In the genomic region with DNA sequence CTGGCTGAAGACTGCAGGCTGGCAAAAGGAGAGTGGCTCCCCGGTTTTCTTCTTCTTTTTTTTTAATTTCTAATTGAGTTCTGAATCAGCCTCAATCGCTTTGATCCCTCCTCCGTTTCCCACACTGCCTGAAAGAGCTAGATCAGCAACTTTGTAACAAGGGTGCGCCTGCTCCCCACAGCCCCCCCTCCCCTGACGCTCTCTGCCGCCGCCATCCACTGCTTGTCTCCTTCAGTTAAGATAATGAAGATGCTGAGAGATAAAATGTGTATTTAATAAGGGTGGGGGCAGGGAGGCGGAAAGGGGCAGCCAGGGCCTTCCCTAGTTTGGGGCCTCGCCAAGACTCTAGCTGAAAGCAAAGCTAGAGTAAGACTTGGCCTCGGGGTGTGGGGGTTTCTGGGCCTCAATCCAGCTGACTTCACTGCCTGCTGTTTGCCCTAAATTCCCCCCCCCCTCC, we compare ENCODE assay signal across 1 mouse cellular context.
TF ChIP-seq lines count a peak whose summit lies in the region.

No protein-coding gene starts in this region.

TF ChIP-seq in MEL, 35 proteins besides CTCF, POLR2A, EP300 and RAD21 (continued from another document):
- no peak for TF ChIP-seq CHD1 (IDR thresholded peaks at IDR 0.05; ENCODE audit: low read depth, low read length)
- TF ChIP-seq ZKSCAN1 (IDR thresholded peaks at IDR 0.05; ENCODE audit: low read depth, low read length) = no peak
- no peak; the same call in 1 of the 2 replicates for TF ChIP-seq HCFC1 (IDR thresholded peaks at IDR 0.05; ENCODE audit: low read depth, low read length)
- peak; percentile 56 for TF ChIP-seq ELF1 (IDR thresholded peaks at IDR 0.05; ENCODE audit: low read depth, low read length)
- TF ChIP-seq POLR2AphosphoS2 (IDR thresholded peaks at IDR 0.05; ENCODE audit: low read length) = no peak
- 0 out of 2 replicates have a peak, but pooled peaks have one; percentile 28 for TF ChIP-seq ZMIZ1 (IDR thresholded peaks at IDR 0.05; ENCODE audit: low read depth, low read length)
- TF ChIP-seq SIN3A (IDR thresholded peaks at IDR 0.05; ENCODE audit: low read length) = peak; percentile 50; the same call in 1 of the 2 replicates
- peak; percentile 59 for TF ChIP-seq RCOR1 (IDR thresholded peaks at IDR 0.05; ENCODE audit: low read depth, low read length)
- TF ChIP-seq KAT2A (conservative IDR thresholded peaks at IDR 0.05; ENCODE audit: low read depth, low read length) = no peak; the same call in 1 of the 2 replicates
- TF ChIP-seq MXI1 (IDR thresholded peaks at IDR 0.05; ENCODE audit: low read depth, low read length) = peak; percentile 59; the same call in 1 of the 2 replicates
- no peak for TF ChIP-seq TAL1 (IDR thresholded peaks at IDR 0.05; ENCODE audit: low read length)
- TF ChIP-seq TBP (IDR thresholded peaks at IDR 0.05; ENCODE audit: low read depth, low read length) = no peak
- peak; percentile 33; the same call in 1 of the 2 replicates for TF ChIP-seq CHD2 (IDR thresholded peaks at IDR 0.05; ENCODE audit: low read length)
- no peak for TF ChIP-seq JUND (IDR thresholded peaks at IDR 0.05; ENCODE audit: low read depth, low read length)
- no peak; the same call in 1 of the 2 replicates for TF ChIP-seq ZC3H11A (IDR thresholded peaks at IDR 0.05; ENCODE audit: low read depth, low read length)
- no peak for TF ChIP-seq USF1 (IDR thresholded peaks at IDR 0.05; ENCODE audit: low read depth, low read length)
- TF ChIP-seq NRF1 (IDR thresholded peaks at IDR 0.05; ENCODE audit: insufficient read depth, low read depth, low read length, poor library complexity, severe bottlenecking) = peak; percentile 61
- TF ChIP-seq NELFE (IDR thresholded peaks at IDR 0.05; ENCODE audit: low read depth, low read length) = 0 out of 2 replicates have a peak, but pooled peaks have one; percentile 12
- peak; percentile 95 for TF ChIP-seq MAFK (IDR thresholded peaks at IDR 0.05; ENCODE audit: borderline replicate concordance, low read depth, low read length)
- no peak for TF ChIP-seq MEF2A (IDR thresholded peaks at IDR 0.05; ENCODE audit: extremely low read depth, insufficient replicate concordance, low read depth, low read length, poor library complexity, severe bottlenecking)
- no peak; the same call in 1 of the 2 replicates for TF ChIP-seq SMC3 (IDR thresholded peaks at IDR 0.05; ENCODE audit: low read depth, low read length)
- TF ChIP-seq E2F4 (IDR thresholded peaks at IDR 0.05; ENCODE audit: borderline replicate concordance, low read depth, low read length) = no peak
- TF ChIP-seq USF2 (IDR thresholded peaks at IDR 0.05; ENCODE audit: borderline replicate concordance in 1 of 2, insufficient read depth in 1 of 2, low read depth in 1 of 2, low read length in 2 of 2) = no peak
- 0 out of 2 replicates have a peak, but pooled peaks have one; percentile 47 for TF ChIP-seq MYB (IDR thresholded peaks at IDR 0.05; ENCODE audit: low read depth, low read length)
- peak; percentile 62 for TF ChIP-seq GATA1 (IDR thresholded peaks at IDR 0.05; ENCODE audit: low read depth, low read length)
- TF ChIP-seq POLR2AphosphoS5 (IDR thresholded peaks at IDR 0.05; ENCODE audit: borderline replicate concordance, low read depth, low read length) = no peak
- TF ChIP-seq MAZ (IDR thresholded peaks at IDR 0.05; ENCODE audit: low read depth, low read length) = peak; percentile 83; the same call in 1 of the 2 replicates
- TF ChIP-seq UBTF (IDR thresholded peaks at IDR 0.05; ENCODE audit: borderline replicate concordance, insufficient read depth, low read depth, low read length) = no peak
- peak; percentile 58 for TF ChIP-seq BHLHE40 (IDR thresholded peaks at IDR 0.05; ENCODE audit: borderline replicate concordance, low read depth, low read length)
- peak; percentile 96 for TF ChIP-seq ETS1 (IDR thresholded peaks at IDR 0.05; ENCODE audit: low read depth, low read length)
